Mouse (Mus musculus): ENCODE measurements at regions not wholly inside any gene's neighbourhood (a gene's known extent, or its start where the extent isn't known, plus 50 kb on each side); places are given as distances from the start of the nearest gene placed in this dataset.

DNA sequence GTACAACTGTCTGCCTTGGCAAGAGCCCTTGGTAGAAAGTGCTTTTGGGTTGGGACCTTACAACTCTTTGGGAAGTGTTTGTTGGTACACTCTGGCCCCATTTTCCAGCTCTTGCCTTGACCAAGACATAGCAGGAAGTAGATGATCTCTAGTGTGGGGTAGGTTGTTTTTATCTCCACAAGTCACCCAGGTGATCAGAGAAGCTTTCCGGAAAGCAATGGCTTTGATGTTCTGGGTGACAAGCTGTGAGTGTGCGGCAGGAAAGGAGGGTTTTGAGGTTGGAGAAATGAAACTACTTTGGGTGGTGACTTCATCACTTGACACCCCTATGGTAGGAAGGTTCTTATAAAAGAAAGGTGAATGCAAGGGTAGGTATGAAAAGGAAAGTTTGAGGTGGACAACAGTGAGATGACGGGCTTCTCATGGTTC, 1246.8 kb upstream of the A1bg start:
- Histone ChIP-seq H3K27me3 (ENCODE audit: control insufficient read depth, insufficient read depth, low read length) (no peaks in the 10 kb centered on the region), H3K4me1 (replicated peaks; ENCODE audit: control insufficient read depth, insufficient read depth, low read length) (peaks cover 26% of the 10 kb centered on the region), H3K27ac (ENCODE audit: control insufficient read depth, insufficient read depth, low read length) (peak overlapping the region; percentile 76), H3K4me3 (ENCODE audit: control insufficient read depth, insufficient read depth, low read length) (no peak overlapping the region), H3K36me3 (ENCODE audit: control insufficient read depth, insufficient read depth, low read length) (no peaks in the 10 kb centered on the region)
- 12% methylated on average over 3 of the region's 3 CpGs for WGBS
- peak; percentile 70 for DNase-seq
- TF ChIP-seq POLR2A (IDR thresholded peaks at IDR 0.05; ENCODE audit: control insufficient read depth, extremely low read depth, insufficient read depth, low read length, poor library complexity), result no peak
- TF ChIP-seq CTCF (IDR thresholded peaks at IDR 0.05; ENCODE audit: borderline replicate concordance, control insufficient read depth, extremely low read depth, insufficient read depth, low read length, poor library complexity), result no peak

DNA sequence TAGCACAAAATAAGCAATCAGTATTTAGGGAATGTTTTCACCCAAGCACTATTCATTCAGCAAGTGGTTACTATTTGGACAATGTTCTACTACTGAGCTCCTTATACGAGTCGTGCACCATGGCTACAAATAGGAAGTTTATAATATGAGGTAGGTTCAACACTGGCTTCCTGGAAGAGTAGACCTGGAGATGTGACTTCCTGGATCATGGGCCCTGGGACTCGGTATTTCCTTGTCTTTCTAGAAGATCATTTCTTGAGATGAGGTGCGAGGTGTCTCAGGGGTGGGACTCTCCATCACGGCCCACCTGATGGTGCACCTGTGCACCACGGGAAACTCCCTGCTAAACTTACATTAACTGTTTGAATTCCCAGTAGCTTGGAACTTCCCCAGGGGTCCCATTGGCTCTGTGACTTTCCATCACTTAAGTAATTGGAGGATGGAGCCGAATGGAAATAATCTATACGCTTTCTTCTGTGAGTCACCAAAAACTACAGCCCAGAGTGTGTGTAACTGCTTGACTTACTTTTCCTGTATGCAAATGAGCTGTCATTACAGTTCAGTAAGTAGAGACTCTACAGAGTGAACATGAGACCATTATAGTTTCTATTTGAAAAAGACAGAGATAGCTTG, 1246.3 kb upstream of the A1bg start:
- 72% methylated on average over 8 of the region's 8 CpGs for WGBS
- Histone ChIP-seq H3K27ac (ENCODE audit: control insufficient read depth, insufficient read depth, low read length) (peak overlapping the region; percentile 90), H3K4me1 (replicated peaks; ENCODE audit: control insufficient read depth, insufficient read depth, low read length) (peaks cover 26% of the 10 kb centered on the region), H3K4me3 (ENCODE audit: control insufficient read depth, insufficient read depth, low read length) (no peak overlapping the region), H3K27me3 (ENCODE audit: control insufficient read depth, insufficient read depth, low read length) (no peaks in the 10 kb centered on the region), H3K36me3 (ENCODE audit: control insufficient read depth, insufficient read depth, low read length) (no peaks in the 10 kb centered on the region)
- TF ChIP-seq CTCF (IDR thresholded peaks at IDR 0.05; ENCODE audit: borderline replicate concordance, control insufficient read depth, extremely low read depth, insufficient read depth, low read length, poor library complexity) (no peak), POLR2A (IDR thresholded peaks at IDR 0.05; ENCODE audit: control insufficient read depth, extremely low read depth, insufficient read depth, low read length, poor library complexity) (no peak)
- no peak for DNase-seq

GRCm38 (mm10) chr15:62168522-62168921, 1245.7 kb upstream of the A1bg start:
- no peaks in the 10 kb centered on the region for H3K36me3 ChIP-seq (ENCODE audit: control insufficient read depth, insufficient read depth, low read length)
- TF ChIP-seq CTCF (IDR thresholded peaks at IDR 0.05; ENCODE audit: borderline replicate concordance, control insufficient read depth, extremely low read depth, insufficient read depth, low read length, poor library complexity) (no peak), POLR2A (IDR thresholded peaks at IDR 0.05; ENCODE audit: control insufficient read depth, extremely low read depth, insufficient read depth, low read length, poor library complexity) (no peak)
- H3K4me3 ChIP-seq (ENCODE audit: control insufficient read depth, insufficient read depth, low read length), result no peak overlapping the region
- peaks cover 26% of the 10 kb centered on the region for H3K4me1 ChIP-seq (replicated peaks; ENCODE audit: control insufficient read depth, insufficient read depth, low read length)
- WGBS, result 94% methylated on average over 2 of the region's 2 CpGs
- DNase-seq, result no peak
- no peaks in the 10 kb centered on the region for H3K27me3 ChIP-seq (ENCODE audit: control insufficient read depth, insufficient read depth, low read length)
- no peak overlapping the region; the same call in 1 of the 2 replicates for H3K27ac ChIP-seq (ENCODE audit: control insufficient read depth, insufficient read depth, low read length)

GRCm38 (mm10) chr15:62166786-62167185, 1244.0 kb upstream of the A1bg start:
- Histone ChIP-seq H3K27ac (ENCODE audit: control insufficient read depth, insufficient read depth, low read length) (no peak overlapping the region), H3K4me1 (replicated peaks; ENCODE audit: control insufficient read depth, insufficient read depth, low read length) (peaks cover 26% of the 10 kb centered on the region), H3K27me3 (ENCODE audit: control insufficient read depth, insufficient read depth, low read length) (no peaks in the 10 kb centered on the region), H3K36me3 (ENCODE audit: control insufficient read depth, insufficient read depth, low read length) (no peaks in the 10 kb centered on the region), H3K4me3 (ENCODE audit: control insufficient read depth, insufficient read depth, low read length) (no peak overlapping the region)
- peak; percentile 31 for DNase-seq
- TF ChIP-seq CTCF (IDR thresholded peaks at IDR 0.05; ENCODE audit: borderline replicate concordance, control insufficient read depth, extremely low read depth, insufficient read depth, low read length, poor library complexity) (no peak), POLR2A (IDR thresholded peaks at IDR 0.05; ENCODE audit: control insufficient read depth, extremely low read depth, insufficient read depth, low read length, poor library complexity) (no peak)
- WGBS, result 73% methylated on average over 5 of the region's 5 CpGs

GRCm38 (mm10) chr15:62165826-62166500, 1243.2 kb upstream of the A1bg start:
- WGBS, result 94% methylated on average over 10 of the region's 10 CpGs
- Histone ChIP-seq H3K27ac (ENCODE audit: control insufficient read depth, insufficient read depth, low read length) (no peak overlapping the region), H3K36me3 (ENCODE audit: control insufficient read depth, insufficient read depth, low read length) (no peaks in the 10 kb centered on the region), H3K27me3 (ENCODE audit: control insufficient read depth, insufficient read depth, low read length) (no peaks in the 10 kb centered on the region), H3K4me1 (replicated peaks; ENCODE audit: control insufficient read depth, insufficient read depth, low read length) (peaks cover 23% of the 10 kb centered on the region), H3K4me3 (ENCODE audit: control insufficient read depth, insufficient read depth, low read length) (no peak overlapping the region)
- TF ChIP-seq CTCF (IDR thresholded peaks at IDR 0.05; ENCODE audit: borderline replicate concordance, control insufficient read depth, extremely low read depth, insufficient read depth, low read length, poor library complexity), result no peak
- TF ChIP-seq POLR2A (IDR thresholded peaks at IDR 0.05; ENCODE audit: control insufficient read depth, extremely low read depth, insufficient read depth, low read length, poor library complexity), result no peak
- DNase-seq, result no peak

- DNase-seq, result peak; percentile 63
- TF ChIP-seq CTCF (IDR thresholded peaks at IDR 0.05; ENCODE audit: borderline replicate concordance, control insufficient read depth, extremely low read depth, insufficient read depth, low read length, poor library complexity) (no peak), POLR2A (IDR thresholded peaks at IDR 0.05; ENCODE audit: control insufficient read depth, extremely low read depth, insufficient read depth, low read length, poor library complexity) (peak; percentile 20; the same call in 1 of the 2 replicates)
- Histone ChIP-seq H3K27ac (ENCODE audit: control insufficient read depth, insufficient read depth, low read length) (peak overlapping the region; percentile 79; the same call in 1 of the 2 replicates), H3K4me3 (ENCODE audit: control insufficient read depth, insufficient read depth, low read length) (no peak overlapping the region), H3K4me1 (replicated peaks; ENCODE audit: control insufficient read depth, insufficient read depth, low read length) (peaks cover 18% of the 10 kb centered on the region), H3K27me3 (ENCODE audit: control insufficient read depth, insufficient read depth, low read length) (no peaks in the 10 kb centered on the region), H3K36me3 (ENCODE audit: control insufficient read depth, insufficient read depth, low read length) (no peaks in the 10 kb centered on the region)
- WGBS, result 81% methylated on average over 9 of the region's 9 CpGs
Measured at GRCm38 (mm10) chr15:62164766-62165410, 1242.1 kb upstream of the A1bg start.
